Mouse (Mus musculus): Measurements from ENCODE around the gene Utrn.

- TF ChIP-seq POLR2A (IDR thresholded peaks at IDR 0.05; ENCODE audit: extremely low read depth, insufficient read depth, low read length) = no peak
- TF ChIP-seq CTCF (IDR thresholded peaks at IDR 0.05; ENCODE audit: extremely low read depth, insufficient read depth, low read length) = no peak
These were observed 469.7 kb downstream of the Utrn start for GRCm38 (mm10) chr10:12399450-12399849.

Data from cortical plate, adult 2 months (tissue).